Mouse (Mus musculus) brain, embryonic 14.5 days (tissue): ENCODE measurements around the gene Rap1gap2.

Experiments used
- CTCF ChIP-seq: fragments of 200-500 bp; IDR thresholded peaks from 2 replicates; pipeline ENCODE4 v1.5.1; 2012; ENCODE audit warnings: inconsistent platforms, mild to moderate bottlenecking, moderate library complexity, borderline replicate concordance; ENCODE audit not compliant: insufficient read depth, insufficient read length; ENCODE audit errors: extremely low read depth
- POLR2A ChIP-seq: fragments of 200-500 bp; IDR thresholded peaks from 2 replicates; pipeline ENCODE4 v1.6.1; 2012; ENCODE audit warnings: mild to moderate bottlenecking, inconsistent platforms, borderline replicate concordance; ENCODE audit not compliant: poor library complexity, insufficient read depth, insufficient read length, severe bottlenecking; ENCODE audit errors: extremely low read depth

GRCm38 (mm10) chr11:74610068-74610467 lies 647 bp downstream of the Rap1gap2 start:
- TF ChIP-seq CTCF, result no peak
- TF ChIP-seq POLR2A, result no peak
